Mouse (Mus musculus) myocyte (in vitro differentiated cells): ENCODE data around the gene Imp4. TPM values are rescaled to one million over a fixed set of nuclear protein-coding genes. Genes with fewer than 3 reads are reported as not detected.

Experiments
- H3K27me3 ChIP-seq: one replicate; pipeline ENCODE4 v1.6.1; 2011; ENCODE audit not compliant: control insufficient read depth, insufficient read depth, insufficient read length
- H3K36me3 ChIP-seq: one replicate; pipeline ENCODE4 v1.6.1; 2011; ENCODE audit not compliant: control insufficient read depth, insufficient read depth
- H3K4me2 ChIP-seq: one replicate; pipeline ENCODE4 v1.6.1; 2011; ENCODE audit warnings: low read depth, control low read depth
- H3K4me3 ChIP-seq: one replicate; pipeline ENCODE4 v1.5.1; 2011; ENCODE audit warnings: mild to moderate bottlenecking, control low read depth, moderate library complexity
- H3K79me2 ChIP-seq: one replicate; pipeline ENCODE4 v1.6.1; 2011; ENCODE audit not compliant: control insufficient read depth, insufficient read depth
- H3ac ChIP-seq: one replicate; pipeline ENCODE4 v1.6.1; 2011; ENCODE audit not compliant: control insufficient read depth, insufficient read length
- CEBPB ChIP-seq: IDR thresholded peaks from 2 replicates; pipeline ENCODE4 v1.6.1; 2011; ENCODE audit warnings: mild to moderate bottlenecking, moderate library complexity; ENCODE audit not compliant: poor library complexity, insufficient read depth, severe bottlenecking
- E2F4 ChIP-seq: IDR thresholded peaks from one replicate; pipeline ENCODE4 v1.6.1; 2011; ENCODE audit warnings: mild to moderate bottlenecking, control low read depth, moderate library complexity; ENCODE audit not compliant: insufficient read depth
- MAX ChIP-seq: IDR thresholded peaks from one replicate; pipeline ENCODE4 v1.6.1; 2011; ENCODE audit warnings: low read depth, mild to moderate bottlenecking, control low read depth
- MYOD1 ChIP-seq, 3 experiments: IDR thresholded peaks; one replicate each; pipeline ENCODE4 v1.6.1; 2011; ENCODE audit warnings: control low read depth in 2 of 3, low read depth in 2 of 3, mild to moderate bottlenecking in 2 of 3, moderate library complexity in 1 of 3; ENCODE audit not compliant: insufficient read length in 2 of 3, control insufficient read depth in 1 of 3
- MYOG ChIP-seq, 3 experiments: IDR thresholded peaks; one replicate each; pipeline ENCODE4 v1.6.1; 2011; ENCODE audit warnings: control low read depth in 2 of 3, low read depth in 2 of 3, mild to moderate bottlenecking in 2 of 3; ENCODE audit not compliant: insufficient read length in 2 of 3, control insufficient read depth in 1 of 3, insufficient read depth in 1 of 3
- POLR2A ChIP-seq: IDR thresholded peaks from one replicate; pipeline ENCODE4 v1.6.1; 2011; ENCODE audit warnings: low read depth, mild to moderate bottlenecking, control low read depth, moderate library complexity; ENCODE audit not compliant: insufficient read length
- POLR2AphosphoS2 ChIP-seq: IDR thresholded peaks from one replicate; pipeline ENCODE4 v1.6.1; 2011; ENCODE audit warnings: low read depth, control low read depth; ENCODE audit not compliant: insufficient read length
- REST ChIP-seq: IDR thresholded peaks from one replicate; pipeline ENCODE4 v1.6.1; 2011; ENCODE audit warnings: mild to moderate bottlenecking, control low read depth, moderate library complexity; ENCODE audit not compliant: insufficient read depth, insufficient read length
- SRF ChIP-seq: IDR thresholded peaks from one replicate; pipeline ENCODE4 v1.6.1; 2011; ENCODE audit warnings: low read depth; ENCODE audit not compliant: control insufficient read depth, insufficient read length
- TCF12 ChIP-seq: IDR thresholded peaks from one replicate; pipeline ENCODE4 v1.6.1; 2011; ENCODE audit warnings: mild to moderate bottlenecking, control low read depth; ENCODE audit not compliant: poor library complexity, insufficient read depth, severe bottlenecking
- TCF3 ChIP-seq: IDR thresholded peaks from one replicate; pipeline ENCODE4 v1.6.1; 2011; ENCODE audit warnings: low read depth, control low read depth; ENCODE audit not compliant: insufficient read length
- USF1 ChIP-seq: IDR thresholded peaks from one replicate; pipeline ENCODE4 v1.6.1; 2011; ENCODE audit warnings: low read depth, mild to moderate bottlenecking, control low read depth, moderate library complexity
- polyA plus RNA-seq: library from polyadenylated mRNA; unstranded; fragments of >200 nt; fragmentation: generic; extraction: Trizol; gene quantifications from one replicate; pipeline ENCODE4 v1.2.1, GENCODE M21; 2012; ENCODE audit warnings: missing spikeins

Gene Imp4
- polyA plus RNA-seq, 1 experiment, result 40.7 TPM

DNA sequence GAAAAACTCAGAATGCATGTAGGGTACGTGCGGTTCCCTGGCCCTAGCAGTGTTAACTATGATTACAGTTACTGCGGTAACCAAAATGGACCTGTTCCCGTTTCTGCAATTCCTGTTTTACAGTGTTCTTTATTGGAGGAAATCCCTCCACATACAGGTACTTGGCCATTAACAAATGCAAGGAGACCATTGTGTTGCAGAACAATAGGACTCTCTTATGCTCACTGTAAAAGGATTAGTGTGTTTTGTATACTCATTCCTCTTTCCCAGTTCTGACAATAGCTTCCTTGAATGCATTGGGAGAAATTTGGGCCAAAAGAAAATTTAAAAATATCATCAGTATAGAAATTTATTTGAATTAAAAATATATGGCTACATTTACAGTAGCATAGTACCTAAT lies 28.8 kb downstream of the Imp4 start:
- TF ChIP-seq REST (no peak), SRF (no peak), MAX (no peak), POLR2A (no peak), CEBPB (no peak), TCF3 (no peak), E2F4 (no peak), USF1 (no peak), TCF12 (no peak), MYOG (IDR thresholded peaks at IDR 0.05; ENCODE audit: control insufficient read depth in 1 of 3, insufficient read depth in 1 of 3, insufficient read length in 2 of 3, low read depth in 2 of 3) (no peak), MYOD1 (IDR thresholded peaks at IDR 0.05; ENCODE audit: control insufficient read depth in 1 of 3, insufficient read length in 2 of 3, low read depth in 2 of 3) (no peak), POLR2AphosphoS2 (no peak)
- H3ac ChIP-seq, result no peak overlapping the region
- H3K4me3 ChIP-seq, result no peak overlapping the region
- H3K36me3 ChIP-seq, result no peaks in the 10 kb centered on the region
- H3K27me3 ChIP-seq, result peaks cover 26% of the 10 kb centered on the region
- no peak overlapping the region for H3K4me2 ChIP-seq
- no peaks in the 10 kb centered on the region for H3K79me2 ChIP-seq

DNA sequence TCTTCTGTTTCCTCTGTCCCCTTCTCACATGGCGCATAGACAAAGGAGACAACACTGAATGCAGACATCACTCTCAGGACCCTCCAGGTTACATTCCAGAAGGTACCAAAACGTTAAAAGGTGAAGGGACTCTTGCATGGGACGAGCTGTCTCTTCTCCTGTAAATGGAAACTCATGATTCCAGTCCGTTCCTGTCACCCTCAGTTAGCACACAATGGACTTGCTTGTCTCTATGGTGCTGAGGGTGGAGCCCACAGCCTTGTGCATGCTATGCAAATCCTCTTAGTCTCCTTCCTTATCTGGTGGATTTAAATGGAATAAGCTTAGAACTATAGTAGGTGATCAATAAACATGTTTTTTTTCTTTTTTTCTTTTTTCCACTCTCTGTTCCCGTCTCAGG lies 30.1 kb downstream of the Imp4 start:
- no peak overlapping the region for H3K4me3 ChIP-seq
- H3K36me3 ChIP-seq, result no peaks in the 10 kb centered on the region
- H3K27me3 ChIP-seq, result peaks cover 32% of the 10 kb centered on the region
- no peak overlapping the region for H3K4me2 ChIP-seq
- H3ac ChIP-seq, result no peak overlapping the region
- TF ChIP-seq REST (no peak), POLR2A (no peak), TCF3 (no peak), POLR2AphosphoS2 (no peak), USF1 (no peak), E2F4 (no peak), CEBPB (no peak)
- no peaks in the 10 kb centered on the region for H3K79me2 ChIP-seq

DNA sequence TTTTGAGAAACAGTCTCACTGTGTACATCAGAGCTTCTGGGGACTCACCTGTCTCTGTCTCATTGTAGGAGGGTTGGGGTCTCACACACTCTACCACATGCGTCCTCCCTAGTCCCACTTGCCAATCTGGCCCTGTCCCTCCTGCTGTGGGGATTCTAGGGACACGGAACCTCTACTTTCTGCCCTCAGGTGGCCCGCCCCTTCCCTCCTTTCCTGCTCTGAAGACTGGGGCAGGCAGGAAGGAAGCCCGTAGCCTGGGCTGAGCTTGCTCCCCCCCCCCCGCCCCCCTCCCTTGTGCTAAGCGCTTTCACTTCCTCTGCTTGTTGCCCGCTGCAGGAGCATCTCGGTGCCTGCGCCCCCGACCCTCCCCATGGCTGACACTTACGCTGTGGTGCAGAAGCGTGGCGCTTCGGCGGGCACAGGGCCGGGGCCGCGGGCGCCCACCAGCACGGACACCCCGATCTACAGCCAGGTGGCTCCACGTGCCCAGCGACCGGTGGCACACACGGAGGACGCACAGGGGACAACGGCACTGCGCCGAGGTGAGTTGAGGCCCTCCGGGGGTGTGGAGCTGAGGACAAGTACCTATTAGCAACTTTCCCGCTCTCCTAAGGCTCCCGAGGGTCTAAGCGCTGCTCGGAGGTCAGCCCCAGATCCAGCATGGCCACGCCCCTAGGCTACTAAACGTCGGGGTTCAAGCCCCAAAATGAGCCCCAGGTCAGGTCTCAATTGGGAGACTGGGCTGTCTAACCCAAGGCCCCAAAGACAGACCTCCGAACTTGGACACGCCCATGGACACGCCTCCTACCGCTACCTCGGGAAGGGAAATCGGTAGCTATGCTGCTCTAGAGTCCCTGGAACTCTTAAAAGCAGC lies 33.0 kb downstream of the Imp4 start:
- Histone ChIP-seq H3K4me3 (no peak overlapping the region), H3K36me3 (no peaks in the 10 kb centered on the region), H3K79me2 (no peaks in the 10 kb centered on the region), H3K27me3 (peaks cover 40% of the 10 kb centered on the region), H3ac (no peak overlapping the region), H3K4me2 (peak overlapping the region; percentile 52)
- TF ChIP-seq SRF, result no peak
- TF ChIP-seq POLR2AphosphoS2, result no peak
- no peak for TF ChIP-seq MYOD1 (IDR thresholded peaks at IDR 0.05; ENCODE audit: control insufficient read depth in 1 of 3, insufficient read length in 2 of 3, low read depth in 2 of 3)
- TF ChIP-seq USF1, result no peak
- no peak for TF ChIP-seq REST
- TF ChIP-seq E2F4, result no peak
- no peak for TF ChIP-seq MYOG (IDR thresholded peaks at IDR 0.05; ENCODE audit: control insufficient read depth in 1 of 3, insufficient read depth in 1 of 3, insufficient read length in 2 of 3, low read depth in 2 of 3)
- TF ChIP-seq TCF3, result no peak
- no peak for TF ChIP-seq POLR2A
- TF ChIP-seq TCF12, result no peak

DNA sequence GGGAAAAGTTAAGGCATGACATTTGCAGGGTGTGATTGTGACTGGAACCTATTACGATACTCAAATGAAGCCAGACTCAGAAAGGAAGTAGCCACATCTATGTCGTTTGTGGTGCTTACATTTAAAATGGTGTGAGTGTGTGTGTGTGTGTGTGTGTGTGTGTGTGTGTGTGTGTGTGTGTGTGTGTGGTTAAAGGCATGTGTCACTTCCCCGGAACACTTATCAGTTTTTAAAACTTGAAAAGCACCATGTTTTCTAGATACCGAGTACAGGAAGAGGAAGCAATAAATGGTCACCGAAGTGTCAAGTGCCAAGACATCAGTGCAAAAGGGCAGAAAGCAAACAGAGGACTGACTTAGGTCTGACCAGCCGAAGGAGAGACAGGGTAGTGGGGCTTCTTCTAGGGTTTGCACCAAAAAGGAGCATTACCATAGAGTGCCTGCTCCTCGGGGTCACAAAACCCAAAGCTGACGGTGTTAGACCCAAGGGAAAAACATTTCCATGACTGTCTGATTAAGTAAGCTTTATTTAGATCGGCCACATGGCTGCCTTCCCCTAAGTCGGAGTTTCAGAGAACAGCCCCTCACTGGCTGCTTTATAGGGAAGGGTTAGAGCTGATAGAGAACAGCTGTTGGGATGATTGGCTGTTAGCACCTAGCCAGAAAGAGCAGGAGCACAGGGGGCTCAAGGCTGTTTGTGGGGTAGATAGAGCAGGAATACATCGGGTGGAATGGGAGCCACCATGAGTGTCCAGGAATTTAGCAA lies 39.4 kb downstream of the Imp4 start:
- no peak overlapping the region for H3ac ChIP-seq
- H3K4me3 ChIP-seq, result no peak overlapping the region
- H3K27me3 ChIP-seq, result peaks cover 22% of the 10 kb centered on the region
- H3K4me2 ChIP-seq, result no peak overlapping the region
- TF ChIP-seq POLR2A (no peak), USF1 (no peak), CEBPB (no peak), POLR2AphosphoS2 (no peak), E2F4 (no peak), MAX (no peak), TCF3 (no peak), SRF (no peak), MYOD1 (IDR thresholded peaks at IDR 0.05; ENCODE audit: control insufficient read depth in 1 of 3, insufficient read length in 2 of 3, low read depth in 2 of 3) (no peak), REST (no peak), TCF12 (no peak), MYOG (IDR thresholded peaks at IDR 0.05; ENCODE audit: control insufficient read depth in 1 of 3, insufficient read depth in 1 of 3, insufficient read length in 2 of 3, low read depth in 2 of 3) (no peak)
- H3K79me2 ChIP-seq, result no peaks in the 10 kb centered on the region
- no peaks in the 10 kb centered on the region for H3K36me3 ChIP-seq
